Mouse (Mus musculus) myocyte (in vitro differentiated cells): ENCODE measurements around the gene Pah. TPM values are rescaled to one million over a fixed set of nuclear protein-coding genes. Genes with fewer than 3 reads are reported as not detected.

ENCODE experiments used
- H3K27me3 ChIP-seq: one replicate; pipeline ENCODE4 v1.6.1; 2011; ENCODE audit not compliant: control insufficient read depth, insufficient read depth, insufficient read length
- H3K36me3 ChIP-seq: one replicate; pipeline ENCODE4 v1.6.1; 2011; ENCODE audit not compliant: control insufficient read depth, insufficient read depth
- H3K4me2 ChIP-seq: one replicate; pipeline ENCODE4 v1.6.1; 2011; ENCODE audit warnings: low read depth, control low read depth
- H3K4me3 ChIP-seq: one replicate; pipeline ENCODE4 v1.5.1; 2011; ENCODE audit warnings: mild to moderate bottlenecking, control low read depth, moderate library complexity
- H3K79me2 ChIP-seq: one replicate; pipeline ENCODE4 v1.6.1; 2011; ENCODE audit not compliant: control insufficient read depth, insufficient read depth
- H3ac ChIP-seq: one replicate; pipeline ENCODE4 v1.6.1; 2011; ENCODE audit not compliant: control insufficient read depth, insufficient read length
- CEBPB ChIP-seq: IDR thresholded peaks from 2 replicates; pipeline ENCODE4 v1.6.1; 2011; ENCODE audit warnings: mild to moderate bottlenecking, moderate library complexity; ENCODE audit not compliant: poor library complexity, insufficient read depth, severe bottlenecking
- E2F4 ChIP-seq: IDR thresholded peaks from one replicate; pipeline ENCODE4 v1.6.1; 2011; ENCODE audit warnings: mild to moderate bottlenecking, control low read depth, moderate library complexity; ENCODE audit not compliant: insufficient read depth
- MAX ChIP-seq: IDR thresholded peaks from one replicate; pipeline ENCODE4 v1.6.1; 2011; ENCODE audit warnings: low read depth, mild to moderate bottlenecking, control low read depth
- MYOD1 ChIP-seq, 3 experiments: IDR thresholded peaks; one replicate each; pipeline ENCODE4 v1.6.1; 2011; ENCODE audit warnings: control low read depth in 2 of 3, low read depth in 2 of 3, mild to moderate bottlenecking in 2 of 3, moderate library complexity in 1 of 3; ENCODE audit not compliant: insufficient read length in 2 of 3, control insufficient read depth in 1 of 3
- MYOG ChIP-seq, 3 experiments: IDR thresholded peaks; one replicate each; pipeline ENCODE4 v1.6.1; 2011; ENCODE audit warnings: control low read depth in 2 of 3, low read depth in 2 of 3, mild to moderate bottlenecking in 2 of 3; ENCODE audit not compliant: insufficient read length in 2 of 3, control insufficient read depth in 1 of 3, insufficient read depth in 1 of 3
- POLR2A ChIP-seq: IDR thresholded peaks from one replicate; pipeline ENCODE4 v1.6.1; 2011; ENCODE audit warnings: low read depth, mild to moderate bottlenecking, control low read depth, moderate library complexity; ENCODE audit not compliant: insufficient read length
- POLR2AphosphoS2 ChIP-seq: IDR thresholded peaks from one replicate; pipeline ENCODE4 v1.6.1; 2011; ENCODE audit warnings: low read depth, control low read depth; ENCODE audit not compliant: insufficient read length
- REST ChIP-seq: IDR thresholded peaks from one replicate; pipeline ENCODE4 v1.6.1; 2011; ENCODE audit warnings: mild to moderate bottlenecking, control low read depth, moderate library complexity; ENCODE audit not compliant: insufficient read depth, insufficient read length
- SRF ChIP-seq: IDR thresholded peaks from one replicate; pipeline ENCODE4 v1.6.1; 2011; ENCODE audit warnings: low read depth; ENCODE audit not compliant: control insufficient read depth, insufficient read length
- TCF12 ChIP-seq: IDR thresholded peaks from one replicate; pipeline ENCODE4 v1.6.1; 2011; ENCODE audit warnings: mild to moderate bottlenecking, control low read depth; ENCODE audit not compliant: poor library complexity, insufficient read depth, severe bottlenecking
- TCF3 ChIP-seq: IDR thresholded peaks from one replicate; pipeline ENCODE4 v1.6.1; 2011; ENCODE audit warnings: low read depth, control low read depth; ENCODE audit not compliant: insufficient read length
- USF1 ChIP-seq: IDR thresholded peaks from one replicate; pipeline ENCODE4 v1.6.1; 2011; ENCODE audit warnings: low read depth, mild to moderate bottlenecking, control low read depth, moderate library complexity
- polyA plus RNA-seq: library from polyadenylated mRNA; unstranded; fragments of >200 nt; fragmentation: generic; extraction: Trizol; gene quantifications from one replicate; pipeline ENCODE4 v1.2.1, GENCODE M21; 2012; ENCODE audit warnings: missing spikeins

The Pah gene
- polyA plus RNA-seq, 1 experiment: not detected

DNA sequence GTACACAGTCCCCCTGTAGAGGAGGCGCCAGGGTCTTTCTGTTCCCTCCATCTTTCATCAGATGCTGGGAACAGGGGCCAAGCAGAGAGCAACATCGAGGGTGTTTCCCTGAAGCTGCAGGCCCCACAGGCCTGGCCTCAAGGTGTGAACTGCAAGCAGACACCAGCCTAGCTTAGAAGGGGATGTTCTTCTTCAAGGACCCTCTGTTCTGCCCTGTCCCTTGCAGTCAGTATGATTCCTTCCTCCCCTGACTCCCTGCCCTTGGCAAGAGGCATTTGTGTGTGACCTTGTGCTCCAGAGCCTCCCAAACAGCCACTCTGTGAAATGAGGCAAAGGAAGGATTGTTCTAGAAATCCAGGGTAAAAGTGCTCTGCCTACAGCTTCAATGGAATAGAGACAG is 34.8 kb downstream of the Pah start:
- TF ChIP-seq TCF12 (no peak), MYOG (IDR thresholded peaks at IDR 0.05; ENCODE audit: control insufficient read depth in 1 of 3, insufficient read depth in 1 of 3, insufficient read length in 2 of 3, low read depth in 2 of 3) (no peak)
- no peak overlapping the region for H3K4me3 ChIP-seq
- peaks cover 8% of the 10 kb centered on the region for H3K27me3 ChIP-seq
- no peaks in the 10 kb centered on the region for H3K79me2 ChIP-seq
- no peak overlapping the region for H3K4me2 ChIP-seq
- no peak overlapping the region for H3ac ChIP-seq
- no peaks in the 10 kb centered on the region for H3K36me3 ChIP-seq

DNA sequence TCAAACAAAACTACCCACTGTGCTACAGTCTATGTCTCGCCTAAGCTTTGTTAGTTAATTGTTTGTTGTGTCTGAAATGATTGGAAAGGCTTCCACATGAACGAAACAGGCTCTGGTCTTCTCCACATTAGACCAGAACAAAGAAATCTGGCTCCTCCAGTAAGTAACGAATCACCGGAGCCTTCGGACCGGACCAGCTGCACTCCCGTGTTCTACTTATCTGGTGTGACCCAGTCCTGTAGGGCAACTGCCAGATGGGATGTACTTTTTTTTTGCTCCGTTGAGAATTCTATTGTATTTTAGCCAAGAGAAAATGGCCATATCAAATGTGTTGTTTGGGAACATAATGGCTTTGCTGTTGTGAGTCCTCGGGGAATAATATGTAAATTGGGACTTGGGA is 42.2 kb downstream of the Pah start:
- Histone ChIP-seq H3K4me3 (no peak overlapping the region), H3K79me2 (no peaks in the 10 kb centered on the region), H3K27me3 (no peaks in the 10 kb centered on the region), H3K36me3 (no peaks in the 10 kb centered on the region), H3ac (no peak overlapping the region), H3K4me2 (no peak overlapping the region)
- TF ChIP-seq POLR2A: no peak
- TF ChIP-seq TCF12: no peak
- TF ChIP-seq SRF: no peak
- TF ChIP-seq POLR2AphosphoS2: no peak
- TF ChIP-seq USF1: no peak

DNA sequence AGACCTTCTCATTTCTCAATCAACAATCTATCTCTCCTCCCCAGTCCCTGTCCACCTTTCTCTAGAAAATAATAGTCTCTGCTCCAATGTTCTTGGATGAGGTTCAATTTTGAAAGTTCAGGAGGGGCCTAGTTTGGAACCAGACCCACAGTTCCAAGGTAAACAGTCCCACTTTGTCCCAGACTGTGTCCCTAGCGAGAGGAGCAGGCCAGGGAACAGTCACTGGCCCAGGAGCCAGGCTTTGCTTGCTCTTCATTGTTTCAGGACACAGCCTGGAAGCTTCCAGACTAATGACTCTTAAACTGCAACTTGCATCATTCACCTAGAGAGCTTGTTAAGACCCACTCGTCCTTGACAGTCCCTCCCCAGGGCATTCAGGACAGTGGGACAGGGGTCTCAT is 44.1 kb downstream of the Pah start:
- Histone ChIP-seq H3K36me3 (no peaks in the 10 kb centered on the region), H3K27me3 (no peaks in the 10 kb centered on the region), H3K4me3 (no peak overlapping the region), H3ac (no peak overlapping the region), H3K79me2 (no peaks in the 10 kb centered on the region), H3K4me2 (no peak overlapping the region)
- TF ChIP-seq MAX: no peak
- TF ChIP-seq POLR2AphosphoS2: no peak
- no peak for TF ChIP-seq POLR2A
- TF ChIP-seq MYOD1 (IDR thresholded peaks at IDR 0.05; ENCODE audit: control insufficient read depth in 1 of 3, insufficient read length in 2 of 3, low read depth in 2 of 3): no peak
- TF ChIP-seq TCF12: no peak
- TF ChIP-seq CEBPB: no peak
- TF ChIP-seq E2F4: no peak

DNA sequence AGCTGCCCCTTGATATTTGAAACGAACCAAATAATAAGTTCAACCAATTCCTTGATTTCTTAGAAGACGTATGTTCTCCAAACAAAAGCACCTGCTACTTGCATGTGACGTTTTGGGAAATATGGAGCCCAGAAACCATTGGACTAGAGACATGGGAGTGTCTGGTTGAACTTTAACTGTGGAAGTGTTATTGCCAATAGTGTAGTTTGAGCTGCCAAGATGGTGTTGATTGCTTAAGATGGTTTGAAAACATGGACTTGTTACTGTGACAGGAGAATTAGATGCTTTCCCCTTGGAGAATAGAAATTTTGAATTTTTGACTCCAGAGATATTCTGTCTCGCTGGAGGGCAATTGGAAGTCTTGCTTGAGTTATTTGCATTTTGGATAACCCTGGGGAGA is 50.9 kb downstream of the Pah start:
- no peaks in the 10 kb centered on the region for H3K79me2 ChIP-seq
- H3K36me3 ChIP-seq: no peaks in the 10 kb centered on the region
- no peaks in the 10 kb centered on the region for H3K27me3 ChIP-seq
- no peak overlapping the region for H3ac ChIP-seq
- H3K4me2 ChIP-seq: no peak overlapping the region
- TF ChIP-seq TCF12: no peak
- no peak for TF ChIP-seq REST
- TF ChIP-seq TCF3: no peak
- no peak for TF ChIP-seq MYOG (IDR thresholded peaks at IDR 0.05; ENCODE audit: control insufficient read depth in 1 of 3, insufficient read depth in 1 of 3, insufficient read length in 2 of 3, low read depth in 2 of 3)
- no peak for TF ChIP-seq SRF
- no peak for TF ChIP-seq CEBPB
- no peak for TF ChIP-seq MYOD1 (IDR thresholded peaks at IDR 0.05; ENCODE audit: control insufficient read depth in 1 of 3, insufficient read length in 2 of 3, low read depth in 2 of 3)
- TF ChIP-seq MAX: no peak
- H3K4me3 ChIP-seq: no peak overlapping the region

DNA sequence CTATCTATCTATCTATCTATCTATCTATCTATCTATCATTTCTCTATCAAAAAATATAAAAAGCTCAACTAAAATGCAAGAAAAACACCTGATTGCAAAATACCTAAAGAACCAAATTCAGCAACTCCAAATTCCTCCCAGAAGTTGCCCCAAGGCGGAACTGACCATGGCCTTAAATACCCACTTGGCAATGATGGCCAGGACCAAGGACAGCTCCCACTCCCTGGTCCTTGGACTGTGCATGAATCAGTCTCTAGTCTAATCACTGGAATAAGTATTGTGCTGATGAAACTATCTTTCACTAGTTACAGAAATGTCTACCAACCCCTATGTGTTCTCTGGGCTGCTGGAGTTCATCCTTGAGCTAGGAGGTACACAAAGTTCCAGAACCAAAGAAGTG is 65.1 kb downstream of the Pah start:
- Histone ChIP-seq H3K79me2 (no peaks in the 10 kb centered on the region), H3K36me3 (no peaks in the 10 kb centered on the region), H3K27me3 (no peaks in the 10 kb centered on the region), H3ac (no peak overlapping the region), H3K4me2 (no peak overlapping the region), H3K4me3 (no peak overlapping the region)
- no peak for TF ChIP-seq E2F4
- TF ChIP-seq CEBPB: no peak
- TF ChIP-seq REST: peak; percentile 88
- TF ChIP-seq MAX: no peak
- no peak for TF ChIP-seq TCF12
- TF ChIP-seq POLR2A: no peak

DNA sequence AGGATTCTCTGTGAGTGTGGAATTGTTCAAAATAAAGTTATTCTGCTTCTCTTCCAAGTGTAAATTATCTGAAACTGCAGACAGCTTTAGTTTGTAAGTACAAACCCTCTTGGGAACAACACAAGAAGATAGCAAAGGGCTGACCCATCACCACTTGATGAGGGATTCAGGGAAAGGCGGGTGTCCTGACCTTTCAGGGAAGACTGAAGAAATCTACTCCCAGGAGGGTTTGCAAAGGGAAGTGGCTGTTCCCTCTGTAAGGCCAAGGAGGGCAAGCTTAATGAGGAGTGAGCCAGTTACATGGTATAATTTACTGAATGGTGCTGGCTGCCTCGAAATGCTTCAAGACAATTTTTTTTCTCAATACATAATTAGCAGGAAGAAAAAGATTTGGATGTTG is 72.3 kb downstream of the Pah start:
- Histone ChIP-seq H3K36me3 (no peaks in the 10 kb centered on the region), H3K4me3 (no peak overlapping the region), H3K27me3 (no peaks in the 10 kb centered on the region), H3K79me2 (no peaks in the 10 kb centered on the region), H3ac (no peak overlapping the region), H3K4me2 (no peak overlapping the region)
- TF ChIP-seq MYOG (IDR thresholded peaks at IDR 0.05; ENCODE audit: control insufficient read depth in 1 of 3, insufficient read depth in 1 of 3, insufficient read length in 2 of 3, low read depth in 2 of 3) (no peak), REST (no peak), CEBPB (no peak), MAX (no peak), E2F4 (no peak), MYOD1 (IDR thresholded peaks at IDR 0.05; ENCODE audit: control insufficient read depth in 1 of 3, insufficient read length in 2 of 3, low read depth in 2 of 3) (no peak), POLR2A (no peak), TCF12 (no peak), SRF (no peak), POLR2AphosphoS2 (no peak), USF1 (no peak), TCF3 (no peak)
